Mouse (Mus musculus): Measurements from ENCODE around the gene Gm10382.
"Not testable (repeated sequence)": the region's sequence is repeated elsewhere in the genome, so short reads cannot be mapped to it uniquely, and the experiment has no call there.

The Gm10382 gene

GRCm38 (mm10) chr5:125419124-125419523 lies 30.0 kb downstream of the Gm10382 start:
- no peak for DNase-seq

- no peak for DNase-seq
Observed at GRCm38 (mm10) chr5:125425698-125426276, 36.7 kb downstream of the Gm10382 start.

- DNase-seq = no peak
Observed at GRCm38 (mm10) chr5:125426343-125426742, 37.2 kb downstream of the Gm10382 start.

- DNase-seq = not testable (repeated sequence)
Observed at GRCm38 (mm10) chr5:125432324-125432723, 43.2 kb downstream of the Gm10382 start.

- peak; percentile 96 for DNase-seq
Observed at GRCm38 (mm10) chr5:125433793-125434337, 44.7 kb downstream of the Gm10382 start, which contains the start of gene Dhx37. Dhx37 (minus strand) TSS chr5:125434121.

DNA sequence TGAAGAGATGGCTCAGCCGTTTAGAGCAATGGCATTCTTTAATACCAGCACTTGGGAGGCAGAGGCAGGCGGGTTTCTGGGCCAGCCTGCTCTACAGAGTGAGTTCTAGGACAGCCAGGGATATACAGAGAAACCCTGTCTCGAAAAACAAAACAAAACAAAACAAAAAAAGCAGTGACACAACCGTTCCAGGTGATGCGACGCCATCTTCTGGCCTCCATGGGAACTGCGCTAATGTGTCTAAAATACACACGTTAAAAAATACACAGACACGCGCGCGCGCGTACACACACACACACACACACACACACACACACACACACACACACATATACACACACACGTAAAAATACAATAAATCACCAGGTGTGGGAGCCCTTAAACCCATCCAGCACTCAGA lies 45.2 kb downstream of the Gm10382 start:
- not testable (repeated sequence) for DNase-seq

Measured in right cerebral cortex, adult 18-20 months (tissue).